Mouse (Mus musculus) embryonic facial prominence, embryonic 14.5 days (tissue): ENCODE data around the gene Cacna1c. TPM values are rescaled to one million over a fixed set of nuclear protein-coding genes. Genes with fewer than 3 reads are reported as not detected.

Experiments
- ATAC-seq: fragments of 200-750 bp; cut with Nextera tagmentation; 2 replicates; pipeline ENCODE4 v1.8.0; 2017; ENCODE audit warnings: low read depth, moderate number of reproducible peaks, moderate TSS enrichment
- DNase-seq: peaks from one replicate; pipeline ENCODE4 v3.0.0-alpha.2; 2015; ENCODE audit warnings: low spot score
- H3K27ac ChIP-seq: fragments of 300-500 bp; sonication (generic); replicated peaks from 2 replicates; pipeline ENCODE4 v1.5.1; 2014; ENCODE audit warnings: low read depth, mild to moderate bottlenecking, low read length, moderate library complexity
- H3K27me3 ChIP-seq: fragments of 300-500 bp; sonication (generic); replicated peaks from 2 replicates; pipeline ENCODE4 v1.6.1; 2014; ENCODE audit warnings: low read length; ENCODE audit not compliant: control insufficient read depth, insufficient read depth
- H3K36me3 ChIP-seq: fragments of 300-500 bp; sonication (generic); 2 replicates; pipeline ENCODE4 v1.6.1; 2014; ENCODE audit warnings: low read length, mixed read lengths; ENCODE audit not compliant: control insufficient read depth, insufficient read depth
- H3K4me1 ChIP-seq: fragments of 300-500 bp; sonication (generic); 2 replicates; pipeline ENCODE4 v1.6.1; 2014; ENCODE audit warnings: antibody characterized with exemption, low read length; ENCODE audit not compliant: control insufficient read depth, insufficient read depth
- H3K4me2 ChIP-seq: fragments of 300-500 bp; sonication (generic); 2 replicates; pipeline ENCODE4 v1.6.1; 2014; ENCODE audit warnings: low read depth, mild to moderate bottlenecking, low read length, moderate library complexity, mixed read lengths
- H3K4me3 ChIP-seq: fragments of 300-500 bp; sonication (generic); 2 replicates; pipeline ENCODE4 v1.5.1; 2014; ENCODE audit warnings: low read depth, mild to moderate bottlenecking, low read length
- H3K9ac ChIP-seq: fragments of 300-500 bp; sonication (generic); 2 replicates; pipeline ENCODE4 v1.6.1; 2014; ENCODE audit warnings: low read depth, mild to moderate bottlenecking, low read length, moderate library complexity, mixed read lengths
- H3K9me3 ChIP-seq: fragments of 300-500 bp; sonication (generic); 2 replicates; pipeline ENCODE4 v1.6.1; 2016; ENCODE audit warnings: low read length; ENCODE audit not compliant: control insufficient read depth
- WGBS: fragments of 180-500 bp; shearing (Covaris S2); extraction: QIAGEN DNeasy Blood & Tissue Kit; methylation state at CpG from one replicate; pipeline ENCODE4 v1.1.7; 2014; 5-methylcytosine and 5-hydroxymethylcytosine counted together
- polyA plus RNA-seq: library from polyadenylated mRNA; unstranded; fragments of >200 nt; fragmentation: Nextera tagmentation; extraction: Ambion mirVana; gene quantifications from 2 replicates; pipeline ENCODE4 v1.2.1, GENCODE M21; 2014

The Cacna1c gene
- polyA plus RNA-seq, 1 experiment from 2014 or later, result 4.8 TPM

DNA sequence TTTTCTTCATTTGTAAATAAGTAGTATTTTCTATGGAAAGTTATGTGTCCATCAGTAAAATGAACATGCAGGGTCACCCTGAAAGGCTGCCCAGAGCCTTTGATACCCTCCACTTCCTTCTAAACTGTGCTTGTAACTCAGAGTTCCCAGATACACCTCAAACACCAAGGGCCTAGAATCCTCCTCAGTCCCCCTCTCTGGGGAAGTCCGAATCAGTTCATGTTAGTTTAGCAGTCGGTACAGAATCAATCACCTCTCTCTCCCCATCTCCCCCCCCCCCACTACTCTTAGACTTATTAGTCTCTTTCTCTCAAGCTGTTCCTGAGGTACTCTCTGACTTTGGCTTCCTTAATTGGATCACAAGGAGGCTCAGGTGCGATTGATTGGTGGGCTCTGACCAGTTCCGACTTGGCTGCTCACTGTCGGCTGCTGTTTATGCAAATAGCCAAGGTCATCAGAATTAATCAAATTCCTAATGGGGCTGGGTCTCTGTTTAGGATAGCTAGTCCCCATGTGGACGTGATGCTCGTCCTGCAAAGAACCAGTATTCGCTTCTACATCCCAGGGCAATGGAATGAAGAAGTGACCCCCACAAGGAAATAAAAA lies 3.2 kb upstream of the Cacna1c start:
- Histone ChIP-seq H3K4me1 (peaks cover 7% of the 10 kb centered on the region), H3K9ac (no peak overlapping the region), H3K4me3 (no peak overlapping the region), H3K4me2 (no peak overlapping the region), H3K9me3 (no peaks in the 10 kb centered on the region), H3K27me3 (no peaks in the 10 kb centered on the region), H3K27ac (no peak overlapping the region), H3K36me3 (no peaks in the 10 kb centered on the region)
- WGBS, result 51% methylated on average over 8 of the region's 8 CpGs
- ATAC-seq, result no peak
- no peak for DNase-seq

DNA sequence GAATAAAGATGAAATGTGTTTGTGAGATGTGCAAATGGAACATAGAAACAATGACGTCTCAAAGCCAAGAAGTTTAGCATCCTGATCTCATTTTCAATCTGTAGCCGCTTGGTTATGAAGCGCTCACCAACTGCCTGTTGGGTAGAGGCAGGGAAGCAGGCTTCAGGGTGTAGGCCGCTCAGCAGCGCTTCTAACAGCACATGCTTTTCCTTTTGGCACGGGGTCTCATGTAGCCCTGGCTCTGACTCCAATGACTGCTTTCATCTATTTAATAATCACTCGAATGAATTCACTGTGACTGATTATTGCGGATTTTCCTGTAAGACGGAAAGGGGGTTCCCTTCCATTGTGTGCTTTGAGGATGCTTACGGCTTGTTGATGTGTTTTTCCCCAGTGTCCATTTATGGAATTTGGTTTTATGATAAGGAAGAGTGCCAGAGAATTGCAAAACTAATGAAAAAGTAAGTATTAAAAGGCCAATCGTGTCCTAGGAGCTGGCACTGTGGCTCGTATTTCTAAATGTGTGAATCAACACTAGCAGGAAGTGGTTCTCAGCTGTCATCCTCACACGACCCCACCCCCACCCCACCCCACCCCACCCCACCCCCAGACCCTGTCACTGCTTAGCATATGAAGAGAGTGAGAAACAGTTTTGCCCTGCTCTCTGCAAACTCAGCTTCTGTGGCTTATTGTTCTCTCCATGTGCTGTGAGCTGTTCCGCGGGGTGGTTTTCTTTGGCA lies 2.5 kb upstream of the Cacna1c start:
- Histone ChIP-seq H3K27me3 (no peaks in the 10 kb centered on the region), H3K9me3 (no peaks in the 10 kb centered on the region), H3K4me1 (peaks cover 7% of the 10 kb centered on the region), H3K36me3 (no peaks in the 10 kb centered on the region), H3K27ac (no peak overlapping the region), H3K4me3 (no peak overlapping the region), H3K9ac (0 out of 2 replicates have a peak overlapping the region, but pooled peaks have one; percentile 19), H3K4me2 (no peak overlapping the region)
- 36% methylated on average over 15 of the region's 15 CpGs for WGBS
- ATAC-seq (no peak), DNase-seq (peak; percentile 57)

DNA sequence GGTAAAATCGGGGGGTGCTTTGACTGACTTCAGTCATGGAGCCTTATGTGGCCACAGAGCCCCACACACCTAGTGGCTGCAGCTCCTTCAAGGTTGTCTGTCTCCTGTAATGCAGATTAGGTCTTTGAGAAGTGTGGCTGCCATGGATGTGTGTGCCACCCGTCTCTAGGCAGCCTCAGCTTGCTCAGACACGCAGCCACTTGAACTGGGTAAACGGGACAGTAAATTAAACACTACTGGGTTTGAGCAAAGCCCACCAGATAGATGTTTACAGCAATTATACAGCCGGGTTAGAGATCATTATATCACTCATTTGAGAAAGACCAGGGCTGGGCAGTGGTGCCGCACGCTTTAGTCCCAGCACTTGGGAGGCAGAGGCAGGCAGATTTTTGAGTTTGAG lies 1.6 kb downstream of the Cacna1c start:
- no peak overlapping the region for H3K4me3 ChIP-seq
- H3K4me1 ChIP-seq, result peaks cover 7% of the 10 kb centered on the region
- H3K4me2 ChIP-seq, result no peak overlapping the region
- H3K27me3 ChIP-seq, result no peaks in the 10 kb centered on the region
- DNase-seq, result no peak
- no peak for ATAC-seq
- no peak overlapping the region for H3K9ac ChIP-seq
- peaks cover 29% of the 10 kb centered on the region for H3K36me3 ChIP-seq
- WGBS, result 65% methylated on average over 7 of the region's 7 CpGs
- no peaks in the 10 kb centered on the region for H3K9me3 ChIP-seq
- H3K27ac ChIP-seq, result no peak overlapping the region

DNA sequence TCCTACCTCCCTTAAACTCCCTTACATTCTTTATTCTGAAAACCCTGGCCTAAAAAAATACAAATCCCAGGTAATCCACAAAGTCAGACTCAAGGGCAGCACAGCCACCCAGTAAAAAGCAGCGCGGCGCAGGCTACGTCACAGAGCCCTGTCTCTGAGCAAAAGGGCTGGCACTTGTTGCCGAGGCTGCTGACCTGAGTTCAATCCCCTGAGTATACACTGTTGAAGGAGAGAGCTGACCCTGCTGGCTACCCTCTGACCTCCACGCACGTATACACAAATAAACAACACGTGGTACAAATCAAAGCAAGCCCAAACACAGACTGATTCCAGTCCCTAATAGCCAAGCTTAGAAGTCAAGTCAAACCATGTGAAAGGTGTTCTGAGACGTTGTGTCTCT lies 2.1 kb downstream of the Cacna1c start:
- Histone ChIP-seq H3K9me3 (no peaks in the 10 kb centered on the region), H3K36me3 (peaks cover 33% of the 10 kb centered on the region), H3K4me2 (no peak overlapping the region), H3K4me3 (no peak overlapping the region), H3K27me3 (no peaks in the 10 kb centered on the region), H3K9ac (no peak overlapping the region), H3K27ac (no peak overlapping the region), H3K4me1 (peaks cover 5% of the 10 kb centered on the region)
- 59% methylated on average over 9 of the region's 9 CpGs for WGBS
- DNase-seq, result no peak
- no peak for ATAC-seq

DNA sequence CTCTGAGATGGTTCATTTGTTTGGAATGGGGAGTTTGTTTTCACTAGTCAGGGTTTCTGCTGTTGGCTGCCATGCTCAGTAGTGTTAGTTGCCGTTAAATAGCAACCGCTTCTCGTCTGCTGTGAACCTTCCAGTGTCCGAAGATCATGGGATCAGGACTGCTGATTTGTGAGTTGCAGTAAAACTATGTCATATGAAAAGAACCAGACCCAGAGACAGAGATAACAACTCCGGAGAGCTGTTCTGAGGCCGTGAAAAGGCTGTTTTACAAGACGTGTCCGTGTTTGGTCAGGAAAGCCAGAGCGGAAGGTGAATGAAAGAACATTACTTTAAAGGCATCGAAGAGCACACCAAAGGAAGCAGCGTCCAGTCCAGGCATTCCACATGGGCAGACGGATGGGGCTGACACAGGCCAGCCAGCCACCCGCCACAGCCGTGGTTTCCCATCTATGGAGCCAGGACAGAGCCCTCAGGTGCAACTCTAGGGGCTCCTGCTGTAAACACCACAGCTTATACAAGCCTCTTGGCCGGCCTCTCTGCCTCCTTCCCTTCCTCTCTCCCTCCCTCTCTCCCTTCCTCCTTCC lies 2.6 kb downstream of the Cacna1c start:
- ATAC-seq, result no peak
- H3K4me3 ChIP-seq, result no peak overlapping the region
- no peak for DNase-seq
- peaks cover 38% of the 10 kb centered on the region for H3K36me3 ChIP-seq
- no peaks in the 10 kb centered on the region for H3K27me3 ChIP-seq
- H3K9ac ChIP-seq, result no peak overlapping the region
- H3K4me1 ChIP-seq, result peaks cover 3% of the 10 kb centered on the region; the same call in 1 of the 2 replicates
- no peaks in the 10 kb centered on the region for H3K9me3 ChIP-seq
- H3K27ac ChIP-seq, result no peak overlapping the region
- 77% methylated on average over 13 of the region's 15 CpGs for WGBS
- H3K4me2 ChIP-seq, result no peak overlapping the region

DNA sequence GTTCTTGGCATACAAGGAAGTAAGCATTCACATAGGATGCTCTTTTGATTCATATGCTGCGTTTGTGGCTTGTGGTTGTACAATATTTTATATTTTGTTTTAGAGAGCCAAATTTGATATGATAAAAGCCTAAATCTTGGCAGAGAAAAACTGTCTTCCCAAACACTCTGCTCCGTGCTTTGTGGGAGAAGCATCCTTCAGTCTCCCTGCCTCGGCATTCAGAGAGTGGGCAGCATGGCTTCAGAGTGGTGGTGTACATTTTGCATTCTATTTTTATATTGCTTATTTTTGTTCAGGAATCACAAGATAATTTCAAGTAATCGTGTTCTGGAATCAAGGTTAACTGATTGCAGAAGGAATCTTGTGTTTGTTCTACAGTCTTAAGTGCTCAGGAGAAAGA lies 4.7 kb downstream of the Cacna1c start:
- Histone ChIP-seq H3K4me1 (no peaks in the 10 kb centered on the region), H3K9me3 (no peaks in the 10 kb centered on the region), H3K4me2 (no peak overlapping the region), H3K27me3 (no peaks in the 10 kb centered on the region), H3K9ac (no peak overlapping the region), H3K36me3 (peaks cover 41% of the 10 kb centered on the region), H3K4me3 (no peak overlapping the region), H3K27ac (no peak overlapping the region)
- DNase-seq (no peak), ATAC-seq (no peak)
- 88% methylated on average over 4 of the region's 4 CpGs for WGBS

DNA sequence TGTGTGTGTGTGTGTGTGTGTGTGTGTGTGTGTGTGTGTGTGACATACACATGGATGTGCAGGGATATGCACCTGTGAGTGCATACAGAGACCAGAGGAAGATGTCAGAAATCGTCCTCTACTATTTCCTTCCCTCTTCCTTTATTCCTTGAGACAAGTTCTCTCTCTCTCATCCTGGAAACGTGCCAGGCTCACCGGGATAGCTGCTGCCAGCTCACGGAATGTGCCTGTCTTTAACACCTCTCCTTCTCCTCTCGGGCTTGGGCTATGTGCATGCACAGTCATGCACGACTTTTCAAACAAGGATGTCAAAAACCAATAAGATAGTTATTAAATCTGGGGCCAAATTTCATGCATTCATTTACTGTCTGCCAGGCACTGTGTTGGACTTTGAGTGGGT lies 8.6 kb downstream of the Cacna1c start:
- H3K27ac ChIP-seq, result no peak overlapping the region
- 62% methylated on average over 6 of the region's 6 CpGs for WGBS
- H3K9me3 ChIP-seq, result no peaks in the 10 kb centered on the region
- H3K27me3 ChIP-seq, result no peaks in the 10 kb centered on the region
- H3K36me3 ChIP-seq, result peaks cover 43% of the 10 kb centered on the region
- no peak overlapping the region for H3K4me2 ChIP-seq
- H3K9ac ChIP-seq, result no peak overlapping the region
- peak; percentile 46 for DNase-seq
- H3K4me1 ChIP-seq, result no peaks in the 10 kb centered on the region
- no peak for ATAC-seq
- no peak overlapping the region for H3K4me3 ChIP-seq

DNA sequence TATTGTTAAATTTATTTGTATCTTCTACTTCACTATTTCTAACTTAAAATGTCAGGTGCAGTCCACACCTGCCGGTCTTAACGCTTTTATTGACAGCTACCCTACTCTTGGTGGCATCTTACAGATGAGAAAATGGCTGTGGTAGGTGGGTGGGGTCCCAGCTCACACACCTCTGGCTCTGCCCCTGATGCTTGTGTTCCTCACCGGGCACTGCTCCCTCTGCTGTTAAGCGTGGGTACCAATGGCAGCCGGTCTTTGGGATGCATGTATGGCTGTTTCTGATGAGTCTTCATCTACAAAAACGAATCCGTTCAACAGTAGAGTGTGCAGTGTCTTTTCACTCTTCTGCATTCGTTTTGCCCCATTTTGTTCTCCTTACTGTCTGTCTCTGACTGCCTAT lies 9.6 kb downstream of the Cacna1c start:
- DNase-seq (no peak), ATAC-seq (no peak)
- Histone ChIP-seq H3K9me3 (no peaks in the 10 kb centered on the region), H3K4me2 (no peak overlapping the region), H3K4me1 (no peaks in the 10 kb centered on the region), H3K27me3 (no peaks in the 10 kb centered on the region), H3K9ac (no peak overlapping the region), H3K36me3 (peaks cover 37% of the 10 kb centered on the region; the same call in 1 of the 2 replicates), H3K4me3 (no peak overlapping the region), H3K27ac (no peak overlapping the region)
- 62% methylated on average over 8 of the region's 8 CpGs for WGBS
